Mouse (Mus musculus): Measurements from ENCODE around the gene Galnt4. TPM values are rescaled to one million over a fixed set of nuclear protein-coding genes. Genes with fewer than 3 reads are reported as not detected.

The Galnt4 gene
- polyA plus RNA-seq (2015; fragmentation: Nextera tagmentation; extraction: Ambion mirVana) = 9.8 and 10.0 TPM in 2 replicates

GRCm38 (mm10) chr10:99107964-99108363 lies at the start of gene Galnt4:
Gene Galnt4 (plus strand): TSS chr10:99108159.
- H3K4me3 ChIP-seq (replicated peaks) = peak within 1 kb of the TSS; percentile 96
- 0% methylated on average over 22 of the region's 22 CpGs for WGBS
- peaks cover 13% of the 10 kb centered on the region for H3K36me3 ChIP-seq
- peaks cover 17% of the 10 kb centered on the region for H3K4me1 ChIP-seq
- ATAC-seq (ENCODE audit: insufficient number of reproducible peaks, low FRiP score, low TSS enrichment, low read depth) = peak; percentile 80
- peak within 1 kb of the TSS; percentile 78 for H3K9ac ChIP-seq
- H3K27ac ChIP-seq (replicated peaks) = peak within 1 kb of the TSS; percentile 90
- H3K4me2 ChIP-seq (replicated peaks) = peak within 1 kb of the TSS; percentile 95
- H3K27me3 ChIP-seq = no peaks in the 10 kb centered on the region
- no peaks in the 10 kb centered on the region for H3K9me3 ChIP-seq (replicated peaks)

- no peaks in the 10 kb centered on the region for H3K4me1 ChIP-seq
Measured at GRCm38 (mm10) chr10:99060588-99060987, 47.4 kb upstream of the Galnt4 start.

GRCm38 (mm10) chr10:99061418-99061817 lies 46.5 kb upstream of the Galnt4 start:
- no peak for ATAC-seq (ENCODE audit: insufficient number of reproducible peaks, low FRiP score, low TSS enrichment, low read depth)
- H3K27ac ChIP-seq (replicated peaks) = no peak overlapping the region
- no peaks in the 10 kb centered on the region for H3K4me1 ChIP-seq
- H3K36me3 ChIP-seq = no peaks in the 10 kb centered on the region
- no peak overlapping the region for H3K4me2 ChIP-seq (replicated peaks)
- WGBS = 87% methylated on average over 10 of the region's 10 CpGs
- no peaks in the 10 kb centered on the region for H3K9me3 ChIP-seq (replicated peaks)
- H3K27me3 ChIP-seq = no peaks in the 10 kb centered on the region
- H3K4me3 ChIP-seq (replicated peaks) = no peak overlapping the region
- H3K9ac ChIP-seq = no peak overlapping the region

More at GRCm38 (mm10) chr10:99060588-99060987, 47.4 kb upstream of the Galnt4 start:
- Histone ChIP-seq H3K4me2 (replicated peaks) (no peak overlapping the region), H3K27me3 (no peaks in the 10 kb centered on the region), H3K27ac (replicated peaks) (no peak overlapping the region), H3K9me3 (replicated peaks) (no peaks in the 10 kb centered on the region), H3K36me3 (no peaks in the 10 kb centered on the region), H3K4me3 (replicated peaks) (no peak overlapping the region), H3K9ac (no peak overlapping the region)
- 90% methylated on average over 7 of the region's 7 CpGs for WGBS
- no peak for ATAC-seq (ENCODE audit: insufficient number of reproducible peaks, low FRiP score, low TSS enrichment, low read depth)

- ATAC-seq (ENCODE audit: insufficient number of reproducible peaks, low FRiP score, low TSS enrichment, low read depth) = no peak
- whole genome bisulfite sequencing = 74% methylated on average over 5 of the region's 5 CpGs
- H3K36me3 ChIP-seq = no peaks in the 10 kb centered on the region
- H3K27me3 ChIP-seq = no peaks in the 10 kb centered on the region
- H3K4me3 ChIP-seq (replicated peaks) = no peak overlapping the region
- H3K9me3 ChIP-seq (replicated peaks) = no peaks in the 10 kb centered on the region
- H3K9ac ChIP-seq = no peak overlapping the region
- H3K4me1 ChIP-seq = no peaks in the 10 kb centered on the region
- no peak overlapping the region for H3K4me2 ChIP-seq (replicated peaks)
- no peak overlapping the region for H3K27ac ChIP-seq (replicated peaks)
Measured at GRCm38 (mm10) chr10:99062546-99062945, 45.4 kb upstream of the Galnt4 start.

GRCm38 (mm10) chr10:99076113-99076895 lies 31.7 kb upstream of the Galnt4 start:
- no peaks in the 10 kb centered on the region for H3K36me3 ChIP-seq
- H3K4me1 ChIP-seq = no peaks in the 10 kb centered on the region
- H3K9me3 ChIP-seq (replicated peaks) = no peaks in the 10 kb centered on the region
- H3K27ac ChIP-seq (replicated peaks) = no peak overlapping the region
- H3K9ac ChIP-seq = no peak overlapping the region
- no peak overlapping the region for H3K4me2 ChIP-seq (replicated peaks)
- no peaks in the 10 kb centered on the region for H3K27me3 ChIP-seq
- H3K4me3 ChIP-seq (replicated peaks) = no peak overlapping the region
- ATAC-seq (ENCODE audit: insufficient number of reproducible peaks, low FRiP score, low TSS enrichment, low read depth) = no peak
- WGBS = 68% methylated on average over 18 of the region's 18 CpGs

GRCm38 (mm10) chr10:99078621-99079020 lies 29.3 kb upstream of the Galnt4 start:
- Histone ChIP-seq H3K9me3 (replicated peaks) (no peaks in the 10 kb centered on the region), H3K9ac (no peak overlapping the region), H3K27me3 (no peaks in the 10 kb centered on the region), H3K4me2 (replicated peaks) (no peak overlapping the region), H3K36me3 (no peaks in the 10 kb centered on the region), H3K27ac (replicated peaks) (no peak overlapping the region), H3K4me1 (no peaks in the 10 kb centered on the region), H3K4me3 (replicated peaks) (no peak overlapping the region)
- no peak for ATAC-seq (ENCODE audit: insufficient number of reproducible peaks, low FRiP score, low TSS enrichment, low read depth)
- WGBS = 87% methylated on average over 2 of the region's 2 CpGs

- no peak overlapping the region for H3K4me2 ChIP-seq (replicated peaks)
- H3K4me3 ChIP-seq (replicated peaks) = no peak overlapping the region
- no peaks in the 10 kb centered on the region for H3K9me3 ChIP-seq (replicated peaks)
- 0 out of 2 replicates have a peak, but pooled peaks cover 4% of the 10 kb centered on the region for H3K27me3 ChIP-seq
- 71% methylated on average over 10 of the region's 10 CpGs for WGBS
- no peaks in the 10 kb centered on the region for H3K36me3 ChIP-seq
- H3K27ac ChIP-seq (replicated peaks) = no peak overlapping the region
- H3K9ac ChIP-seq = no peak overlapping the region
- H3K4me1 ChIP-seq = peaks cover 4% of the 10 kb centered on the region; the same call in 1 of the 2 replicates
- ATAC-seq (ENCODE audit: insufficient number of reproducible peaks, low FRiP score, low TSS enrichment, low read depth) = no peak
Measured at GRCm38 (mm10) chr10:99081569-99081990, 26.4 kb upstream of the Galnt4 start.

- no peak overlapping the region for H3K4me2 ChIP-seq (replicated peaks)
- H3K4me3 ChIP-seq (replicated peaks) = no peak overlapping the region
- no peaks in the 10 kb centered on the region for H3K9me3 ChIP-seq (replicated peaks)
- no peak overlapping the region for H3K27ac ChIP-seq (replicated peaks)
- no peak overlapping the region for H3K9ac ChIP-seq
- no peak for ATAC-seq (ENCODE audit: insufficient number of reproducible peaks, low FRiP score, low TSS enrichment, low read depth)
- 0 out of 2 replicates have a peak, but pooled peaks cover 4% of the 10 kb centered on the region for H3K27me3 ChIP-seq
- 85% methylated on average over 14 of the region's 14 CpGs for WGBS
- no peaks in the 10 kb centered on the region for H3K36me3 ChIP-seq
- peaks cover 4% of the 10 kb centered on the region; the same call in 1 of the 2 replicates for H3K4me1 ChIP-seq
Measured at GRCm38 (mm10) chr10:99083431-99084003, 24.4 kb upstream of the Galnt4 start.

- Histone ChIP-seq H3K27ac (replicated peaks) (no peak overlapping the region), H3K36me3 (no peaks in the 10 kb centered on the region), H3K4me1 (peaks cover 4% of the 10 kb centered on the region; the same call in 1 of the 2 replicates), H3K9ac (no peak overlapping the region), H3K4me3 (replicated peaks) (no peak overlapping the region), H3K4me2 (replicated peaks) (0 out of 2 replicates have a peak overlapping the region, but pooled peaks have one; percentile 2), H3K9me3 (replicated peaks) (no peaks in the 10 kb centered on the region), H3K27me3 (0 out of 2 replicates have a peak, but pooled peaks cover 4% of the 10 kb centered on the region)
- WGBS = 43% methylated on average over 23 of the region's 23 CpGs
- ATAC-seq (ENCODE audit: insufficient number of reproducible peaks, low FRiP score, low TSS enrichment, low read depth) = 0 out of 2 replicates have a peak, but pooled peaks have one; percentile 65
Measured at GRCm38 (mm10) chr10:99084397-99085239, 23.3 kb upstream of the Galnt4 start.

- Histone ChIP-seq H3K27me3 (0 out of 2 replicates have a peak, but pooled peaks cover 4% of the 10 kb centered on the region), H3K4me3 (replicated peaks) (no peak overlapping the region), H3K9ac (no peak overlapping the region), H3K4me2 (replicated peaks) (no peak overlapping the region), H3K4me1 (peaks cover 4% of the 10 kb centered on the region; the same call in 1 of the 2 replicates), H3K9me3 (replicated peaks) (no peaks in the 10 kb centered on the region), H3K36me3 (no peaks in the 10 kb centered on the region), H3K27ac (replicated peaks) (no peak overlapping the region)
- ATAC-seq (ENCODE audit: insufficient number of reproducible peaks, low FRiP score, low TSS enrichment, low read depth) = no peak
- 58% methylated on average over 6 of the region's 6 CpGs for WGBS
Measured at GRCm38 (mm10) chr10:99085240-99085587, 22.7 kb upstream of the Galnt4 start.

- H3K36me3 ChIP-seq = no peaks in the 10 kb centered on the region
- H3K4me1 ChIP-seq = peaks cover 4% of the 10 kb centered on the region; the same call in 1 of the 2 replicates
- H3K4me2 ChIP-seq (replicated peaks) = no peak overlapping the region
- H3K27me3 ChIP-seq = 0 out of 2 replicates have a peak, but pooled peaks cover 4% of the 10 kb centered on the region
- no peak overlapping the region for H3K9ac ChIP-seq
- no peaks in the 10 kb centered on the region for H3K9me3 ChIP-seq (replicated peaks)
- H3K27ac ChIP-seq (replicated peaks) = no peak overlapping the region
- no peak overlapping the region for H3K4me3 ChIP-seq (replicated peaks)
- ATAC-seq (ENCODE audit: insufficient number of reproducible peaks, low FRiP score, low TSS enrichment, low read depth) = no peak
- WGBS = 61% methylated on average over 6 of the region's 6 CpGs
Measured at GRCm38 (mm10) chr10:99086029-99086428, 21.9 kb upstream of the Galnt4 start.

Data from embryonic facial prominence, embryonic 15.5 days (tissue).